Mouse (Mus musculus): ENCODE measurements at regions not wholly inside any gene's neighbourhood (a gene's known extent, or its start where the extent isn't known, plus 50 kb on each side); places are given as distances from the start of the nearest gene placed in this dataset.

GRCm38 (mm10) chr11:111273651-111274050, 207.7 kb downstream of the Kcnj2 start:
- DNase-seq (ENCODE audit: extremely low read depth, insufficient read length, low spot score): no peak

- no peak for DNase-seq (ENCODE audit: extremely low read depth, insufficient read length, low spot score)
Observed at GRCm38 (mm10) chr11:111280769-111281168, 214.8 kb downstream of the Kcnj2 start.

- no peak for DNase-seq (ENCODE audit: extremely low read depth, insufficient read length, low spot score)
Observed at GRCm38 (mm10) chr11:111281237-111282160, 215.5 kb downstream of the Kcnj2 start.

GRCm38 (mm10) chr11:111282283-111282682, 216.3 kb downstream of the Kcnj2 start:
- DNase-seq (ENCODE audit: extremely low read depth, insufficient read length, low spot score): no peak

- no peak for DNase-seq (ENCODE audit: extremely low read depth, insufficient read length, low spot score)
Observed at GRCm38 (mm10) chr11:111290537-111290936, 224.6 kb downstream of the Kcnj2 start.

GRCm38 (mm10) chr11:111296309-111296721, 230.4 kb downstream of the Kcnj2 start:
- DNase-seq (ENCODE audit: extremely low read depth, insufficient read length, low spot score): no peak

GRCm38 (mm10) chr11:111312802-111313201, 246.8 kb downstream of the Kcnj2 start:
- no peak for DNase-seq (ENCODE audit: extremely low read depth, insufficient read length, low spot score)

GRCm38 (mm10) chr11:111313566-111313965, 247.6 kb downstream of the Kcnj2 start:
- no peak for DNase-seq (ENCODE audit: extremely low read depth, insufficient read length, low spot score)

GRCm38 (mm10) chr11:111321576-111321975, 255.6 kb downstream of the Kcnj2 start:
- DNase-seq (ENCODE audit: extremely low read depth, insufficient read length, low spot score): no peak

GRCm38 (mm10) chr11:111324453-111325010, 258.6 kb downstream of the Kcnj2 start:
- DNase-seq (ENCODE audit: extremely low read depth, insufficient read length, low spot score): no peak

- DNase-seq (ENCODE audit: extremely low read depth, insufficient read length, low spot score): no peak
Observed at GRCm38 (mm10) chr11:111326915-111327314, 261.0 kb downstream of the Kcnj2 start.

GRCm38 (mm10) chr11:111328258-111328657, 262.3 kb downstream of the Kcnj2 start:
- no peak for DNase-seq (ENCODE audit: extremely low read depth, insufficient read length, low spot score)

- no peak for DNase-seq (ENCODE audit: extremely low read depth, insufficient read length, low spot score)
Observed at GRCm38 (mm10) chr11:111331592-111331991, 265.6 kb downstream of the Kcnj2 start.

- no peak for DNase-seq (ENCODE audit: extremely low read depth, insufficient read length, low spot score)
Observed at GRCm38 (mm10) chr11:111333021-111333420, 267.1 kb downstream of the Kcnj2 start.

- DNase-seq (ENCODE audit: extremely low read depth, insufficient read length, low spot score): no peak
Observed at GRCm38 (mm10) chr11:111347562-111347961, 281.6 kb downstream of the Kcnj2 start.

GRCm38 (mm10) chr11:111350028-111350427, 284.1 kb downstream of the Kcnj2 start:
- DNase-seq (ENCODE audit: extremely low read depth, insufficient read length, low spot score): no peak

GRCm38 (mm10) chr11:111363363-111363762, 297.4 kb downstream of the Kcnj2 start:
- no peak for DNase-seq (ENCODE audit: extremely low read depth, insufficient read length, low spot score)

GRCm38 (mm10) chr11:111377165-111377564, 311.2 kb downstream of the Kcnj2 start:
- DNase-seq (ENCODE audit: extremely low read depth, insufficient read length, low spot score): no peak

- no peak for DNase-seq (ENCODE audit: extremely low read depth, insufficient read length, low spot score)
Observed at GRCm38 (mm10) chr11:111379842-111380241, 313.9 kb downstream of the Kcnj2 start.

GRCm38 (mm10) chr11:111398706-111399105, 332.7 kb downstream of the Kcnj2 start:
- DNase-seq (ENCODE audit: extremely low read depth, insufficient read length, low spot score): no peak

- DNase-seq (ENCODE audit: extremely low read depth, insufficient read length, low spot score): no peak
Observed at GRCm38 (mm10) chr11:111409266-111409665, 343.3 kb downstream of the Kcnj2 start.

GRCm38 (mm10) chr11:111424871-111425270, 358.9 kb downstream of the Kcnj2 start:
- no peak for DNase-seq (ENCODE audit: extremely low read depth, insufficient read length, low spot score)
